Mouse (Mus musculus): Measurements from ENCODE around the gene Hsf3. TPM values are rescaled to one million over a fixed set of nuclear protein-coding genes. Genes with fewer than 3 reads are reported as not detected.

Hsf3 gene
- total RNA-seq (2023): not detected

GRCm38 (mm10) chrX:96456201-96456963 lies at the start of gene Hsf3:
Hsf3 (minus strand) TSS chrX:96456294.

GRCm38 (mm10) chrX:96455149-96455548 lies 945 bp downstream of the Hsf3 start, which contains the start of gene Heph:
Heph (plus strand) TSS chrX:96455359.

GRCm38 (mm10) chrX:96293338-96293737 lies 162.8 kb downstream of the Hsf3 start, which contains the start of gene Vsig4:
Vsig4 (minus strand) TSS chrX:96293438.

Other genes starting within 250 kb of the Hsf3 start
- not detected for gene Vsig4, start 162.9 kb downstream of the Hsf3 start, total RNA-seq (2023)
- not detected for gene Heph, start 935 bp downstream of the Hsf3 start, total RNA-seq (2023)

Data from CD8-positive naive resting alpha-beta T cell, adult 57 days (primary cell).